Mouse (Mus musculus) neural tube, embryonic 14.5 days (tissue): ENCODE measurements around the gene Rrm1. TPM values are rescaled to one million over a fixed set of nuclear protein-coding genes. Genes with fewer than 3 reads are reported as not detected.
"Not testable (repeated sequence)": the region's sequence is repeated elsewhere in the genome, so short reads cannot be mapped to it uniquely, and the experiment has no call there.

ENCODE experiments used
- ATAC-seq: fragments of 200-750 bp; cut with Nextera tagmentation; 2 replicates; pipeline ENCODE4 v1.8.0; 2017; ENCODE audit warnings: low read depth, mild to moderate bottlenecking, moderate TSS enrichment, moderate library complexity
- H3K27ac ChIP-seq: fragments of 300-500 bp; sonication (generic); 2 replicates; pipeline ENCODE4 v1.5.1; 2014; ENCODE audit warnings: low read depth, mild to moderate bottlenecking, control low read depth, low read length, moderate library complexity, mixed read lengths
- H3K27me3 ChIP-seq: fragments of 300-500 bp; sonication (generic); 2 replicates; pipeline ENCODE4 v1.6.1; 2014; ENCODE audit warnings: low read length; ENCODE audit not compliant: control insufficient read depth, insufficient read depth
- H3K36me3 ChIP-seq: fragments of 300-500 bp; sonication (generic); 2 replicates; pipeline ENCODE4 v1.6.1; 2014; ENCODE audit warnings: low read length, mixed read lengths; ENCODE audit not compliant: control insufficient read depth, insufficient read depth
- H3K4me1 ChIP-seq: fragments of 300-500 bp; sonication (generic); 2 replicates; pipeline ENCODE4 v1.6.1; 2014; ENCODE audit warnings: low read length; ENCODE audit not compliant: control insufficient read depth, insufficient read depth
- H3K4me2 ChIP-seq: fragments of 300-500 bp; sonication (generic); 2 replicates; pipeline ENCODE4 v1.6.1; 2014; ENCODE audit warnings: mild to moderate bottlenecking, low read depth, low read length, control low read depth
- H3K4me3 ChIP-seq: fragments of 300-500 bp; sonication (generic); 2 replicates; pipeline ENCODE4 v1.5.1; 2014; ENCODE audit warnings: low read depth, low read length, control low read depth, mixed read lengths
- H3K9ac ChIP-seq: fragments of 300-500 bp; sonication (generic); replicated peaks from 2 replicates; pipeline ENCODE4 v1.6.1; 2014; ENCODE audit warnings: low read depth, mild to moderate bottlenecking, control low read depth, low read length, mixed read lengths
- H3K9me3 ChIP-seq: fragments of 300-500 bp; sonication (generic); 2 replicates; pipeline ENCODE4 v1.6.1; 2016; ENCODE audit warnings: low read length; ENCODE audit not compliant: control insufficient read depth
- WGBS: fragments of 180-500 bp; shearing (Covaris S2); extraction: QIAGEN DNeasy Blood & Tissue Kit; methylation state at CpG from one replicate; pipeline ENCODE4 v1.1.7; 2014; 5-methylcytosine and 5-hydroxymethylcytosine counted together
- polyA plus RNA-seq: library from polyadenylated mRNA; unstranded; fragments of >200 nt; fragmentation: Nextera tagmentation; extraction: Ambion mirVana; gene quantifications from 2 replicates; pipeline ENCODE4 v1.2.1, GENCODE M21; 2014

Rrm1 gene
- polyA plus RNA-seq, 1 experiment from 2014 or later = 35.3 TPM

DNA sequence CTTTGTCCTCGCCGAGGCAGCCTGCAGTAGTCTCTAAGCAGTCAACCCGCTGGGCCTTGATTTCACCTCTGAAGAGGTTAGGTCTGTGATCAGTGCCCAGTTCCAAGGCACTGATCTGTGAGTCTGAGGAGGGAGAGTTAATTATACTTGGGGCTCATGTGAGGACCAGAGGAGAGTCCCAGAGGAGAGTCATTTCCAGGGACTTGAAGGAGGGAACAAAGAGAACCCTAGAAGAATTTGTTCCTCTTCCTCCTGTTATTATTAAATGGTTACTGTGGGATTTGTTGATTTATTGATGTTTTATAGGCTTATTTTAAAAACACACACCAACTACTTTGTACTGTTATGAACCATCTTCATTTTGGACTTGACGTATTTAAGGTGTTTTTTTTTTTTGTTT lies 40.1 kb downstream of the Rrm1 start, which contains the start of gene Olfr543:
Gene Olfr543, minus strand, starts transcription at position 101 of the 400 bp plus-strand sequence.
- WGBS = 98% methylated on average over 4 of the region's 4 CpGs
- no peak within 1 kb of the TSS for H3K4me3 ChIP-seq
- H3K9me3 ChIP-seq = no peaks in the 10 kb centered on the region
- no peak within 1 kb of the TSS for H3K27ac ChIP-seq
- H3K27me3 ChIP-seq = no peaks in the 10 kb centered on the region
- no peak for ATAC-seq
- no peak within 1 kb of the TSS for H3K4me2 ChIP-seq
- H3K36me3 ChIP-seq = no peaks in the 10 kb centered on the region
- H3K9ac ChIP-seq = no peak within 1 kb of the TSS
- H3K4me1 ChIP-seq = no peaks in the 10 kb centered on the region

GRCm38 (mm10) chr7:102483665-102484064 lies 42.2 kb downstream of the Rrm1 start:
- 94% methylated on average over 2 of the region's 2 CpGs for WGBS
- no peak for ATAC-seq
- Histone ChIP-seq H3K4me2 (no peak overlapping the region), H3K27me3 (no peaks in the 10 kb centered on the region), H3K27ac (no peak overlapping the region), H3K36me3 (no peaks in the 10 kb centered on the region), H3K4me1 (no peaks in the 10 kb centered on the region), H3K4me3 (no peak overlapping the region), H3K9ac (no peak overlapping the region), H3K9me3 (no peaks in the 10 kb centered on the region)

GRCm38 (mm10) chr7:102484766-102485165 lies 43.3 kb downstream of the Rrm1 start:
- not testable (repeated sequence) for ATAC-seq, H3K9me3 ChIP-seq, H3K27ac ChIP-seq, H3K9ac ChIP-seq, H3K36me3 ChIP-seq, H3K27me3 ChIP-seq, H3K4me2 ChIP-seq, H3K4me3 ChIP-seq, H3K4me1 ChIP-seq
- 65% methylated on average over 8 of the region's 8 CpGs for WGBS

DNA sequence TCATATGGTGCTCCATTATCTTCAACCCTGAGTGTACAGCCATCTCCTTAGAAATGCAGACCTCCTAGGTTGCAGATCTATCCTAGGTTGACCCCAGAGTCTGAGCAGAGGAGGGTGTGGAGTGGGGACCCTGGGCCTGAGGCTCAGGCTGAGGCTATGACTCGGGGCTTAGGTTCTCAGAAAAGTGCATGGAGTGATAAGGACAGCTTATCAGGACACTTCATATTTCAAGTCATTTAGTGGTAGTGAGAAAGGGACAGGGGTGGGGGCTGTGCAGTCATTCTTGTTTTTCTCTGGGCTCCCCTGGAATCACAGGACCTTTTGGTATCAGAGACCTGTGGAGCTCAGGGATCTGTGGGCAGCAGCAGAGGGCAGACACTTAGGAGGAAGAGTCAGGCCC lies 44.6 kb downstream of the Rrm1 start:
- Histone ChIP-seq H3K4me1 (no peaks in the 10 kb centered on the region), H3K27ac (no peak overlapping the region), H3K27me3 (no peaks in the 10 kb centered on the region), H3K36me3 (no peaks in the 10 kb centered on the region), H3K4me3 (no peak overlapping the region), H3K4me2 (no peak overlapping the region), H3K9me3 (no peaks in the 10 kb centered on the region), H3K9ac (no peak overlapping the region)
- 81% methylated on average over 1 of the region's 1 CpGs for WGBS
- ATAC-seq = no peak

- ATAC-seq = no peak
- H3K9ac ChIP-seq = no peak within 1 kb of the TSS
- H3K27ac ChIP-seq = no peak within 1 kb of the TSS
- no peaks in the 10 kb centered on the region for H3K9me3 ChIP-seq
- H3K36me3 ChIP-seq = no peaks in the 10 kb centered on the region
- 59% methylated on average over 1 of the region's 1 CpGs for WGBS
- no peaks in the 10 kb centered on the region for H3K4me1 ChIP-seq
- no peaks in the 10 kb centered on the region for H3K27me3 ChIP-seq
- H3K4me3 ChIP-seq = no peak within 1 kb of the TSS
- H3K4me2 ChIP-seq = no peak within 1 kb of the TSS
Measured at GRCm38 (mm10) chr7:102488161-102488560, 46.7 kb downstream of the Rrm1 start, which contains the start of gene Olfr544. Gene Olfr544, minus strand, starts transcription at chr7:102488313.

DNA sequence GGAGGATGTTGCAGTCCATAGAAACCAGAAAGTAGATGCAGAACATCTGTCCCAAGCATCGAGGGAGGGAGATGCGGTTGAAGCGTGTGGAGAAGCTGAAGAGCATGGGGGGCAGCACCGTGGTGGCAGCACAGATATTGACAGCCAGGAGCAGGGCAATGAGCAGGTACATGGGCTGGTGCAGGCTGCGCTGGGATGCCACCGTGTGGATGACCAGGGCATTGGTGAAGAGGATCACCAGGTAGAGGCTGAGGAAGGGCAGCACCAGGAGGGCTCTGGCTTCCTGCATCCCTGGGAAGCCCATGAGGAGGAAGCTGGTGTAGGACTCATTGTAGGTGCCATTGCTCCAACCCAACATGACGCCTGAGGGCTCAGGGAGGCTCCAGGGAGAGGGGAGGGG lies 52.9 kb downstream of the Rrm1 start:
- not testable (repeated sequence) for ATAC-seq, H3K4me2 ChIP-seq, H3K4me3 ChIP-seq, H3K4me1 ChIP-seq, H3K9me3 ChIP-seq, H3K27ac ChIP-seq, H3K27me3 ChIP-seq, H3K36me3 ChIP-seq, H3K9ac ChIP-seq
- WGBS = 55% methylated on average over 7 of the region's 7 CpGs

DNA sequence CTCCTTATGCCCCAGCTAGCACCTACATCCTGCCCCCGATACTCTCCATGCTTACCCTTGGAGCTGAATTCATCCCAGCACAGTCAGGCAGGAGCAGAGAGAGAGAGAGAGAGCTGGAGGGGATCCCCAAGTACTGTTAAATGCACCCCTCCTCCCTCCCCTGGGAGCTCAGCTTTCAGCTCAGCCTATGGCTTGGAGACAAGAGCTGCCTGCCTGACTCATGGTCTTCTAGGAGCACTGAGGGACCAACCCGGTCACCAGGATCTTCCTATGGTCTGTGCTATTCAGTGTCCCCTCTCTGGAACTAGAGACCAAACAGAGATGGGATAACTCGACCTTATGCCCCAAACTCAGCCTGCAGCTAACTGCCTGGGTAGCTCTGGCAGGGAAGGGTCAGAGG lies 58.0 kb downstream of the Rrm1 start, which contains the start of gene Olfr545:
Gene Olfr545, minus strand, starts transcription at position 101 of the 400 bp plus-strand sequence.
- Histone ChIP-seq H3K9me3 (no peaks in the 10 kb centered on the region), H3K27me3 (no peaks in the 10 kb centered on the region), H3K36me3 (no peaks in the 10 kb centered on the region), H3K9ac (no peak within 1 kb of the TSS), H3K4me1 (no peaks in the 10 kb centered on the region), H3K4me2 (no peak within 1 kb of the TSS), H3K4me3 (no peak within 1 kb of the TSS), H3K27ac (no peak within 1 kb of the TSS)
- WGBS = 77% methylated on average over 3 of the region's 3 CpGs
- ATAC-seq = no peak

DNA sequence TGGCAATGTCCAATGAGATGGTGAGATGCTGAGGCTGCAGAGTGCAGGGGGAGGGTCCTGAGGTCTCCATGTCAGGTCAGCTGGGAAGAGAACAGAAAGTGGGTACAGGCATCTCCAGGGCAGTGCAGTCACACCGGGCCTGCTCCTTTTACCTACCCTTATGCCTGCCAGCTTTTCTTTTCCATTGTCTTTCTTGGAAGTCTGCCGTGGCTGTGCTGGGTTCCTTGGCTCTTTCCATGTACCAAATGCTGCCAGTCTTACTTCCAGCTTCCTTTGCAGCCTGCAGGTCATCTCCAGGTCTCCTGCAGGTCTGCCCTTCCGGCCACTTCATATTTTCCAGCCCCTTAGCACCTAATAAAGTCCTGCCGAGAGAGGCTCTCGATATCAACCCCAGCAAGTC lies 60.5 kb downstream of the Rrm1 start:
- no peak overlapping the region for H3K9ac ChIP-seq
- H3K27ac ChIP-seq = no peak overlapping the region
- no peak overlapping the region for H3K4me2 ChIP-seq
- no peaks in the 10 kb centered on the region for H3K4me1 ChIP-seq
- no peak overlapping the region for H3K4me3 ChIP-seq
- no peaks in the 10 kb centered on the region for H3K36me3 ChIP-seq
- H3K9me3 ChIP-seq = no peaks in the 10 kb centered on the region
- no peak for ATAC-seq
- WGBS = 80% methylated on average over 5 of the region's 5 CpGs
- no peaks in the 10 kb centered on the region for H3K27me3 ChIP-seq

GRCm38 (mm10) chr7:102506848-102507247 lies 65.4 kb downstream of the Rrm1 start:
- Histone ChIP-seq H3K36me3 (no peaks in the 10 kb centered on the region), H3K4me1 (no peaks in the 10 kb centered on the region), H3K9me3 (no peaks in the 10 kb centered on the region), H3K4me3 (no peak overlapping the region), H3K27ac (no peak overlapping the region), H3K4me2 (no peak overlapping the region), H3K27me3 (no peaks in the 10 kb centered on the region), H3K9ac (no peak overlapping the region)
- peak; percentile 89 for ATAC-seq
- WGBS = 53% methylated on average over 3 of the region's 3 CpGs
